Mouse (Mus musculus): ENCODE measurements at regions not wholly inside any gene's neighbourhood (a gene's known extent, or its start where the extent isn't known, plus 50 kb on each side); places are given as distances from the start of the nearest gene placed in this dataset.
A peak's percentile ranks its signal among the peaks of the same experiment; 100 is the strongest.

- no peaks in the 10 kb centered on the region for H3K4me1 ChIP-seq (ENCODE audit: control insufficient read depth, insufficient read depth, low read length)
- no peak for TF ChIP-seq POLR2A (IDR thresholded peaks at IDR 0.05; ENCODE audit: control insufficient read depth, low read depth, low read length)
- no peak for TF ChIP-seq CTCF (IDR thresholded peaks at IDR 0.05; ENCODE audit: control insufficient read depth, insufficient read depth, insufficient replicate concordance, low read depth, low read length)
- H3K4me3 ChIP-seq (ENCODE audit: control insufficient read depth, low read depth, low read length): no peak overlapping the region
- no peak overlapping the region for H3K27ac ChIP-seq (ENCODE audit: control insufficient read depth, insufficient read depth, low read depth, low read length)
- no peaks in the 10 kb centered on the region for H3K27me3 ChIP-seq (ENCODE audit: control insufficient read depth, insufficient read depth, low read length)
- no peaks in the 10 kb centered on the region for H3K36me3 ChIP-seq (ENCODE audit: control insufficient read depth, insufficient read depth, low read length)
Observed at GRCm38 (mm10) chr10:43634371-43635080, 56.4 kb downstream of the Cd24a start.

GRCm38 (mm10) chr10:43641169-43641945 is 63.3 kb downstream of the Cd24a start:
- Histone ChIP-seq H3K4me1 (ENCODE audit: control insufficient read depth, insufficient read depth, low read length) (no peaks in the 10 kb centered on the region), H3K27ac (ENCODE audit: control insufficient read depth, insufficient read depth, low read depth, low read length) (no peak overlapping the region), H3K4me3 (ENCODE audit: control insufficient read depth, low read depth, low read length) (peak overlapping the region; percentile 62), H3K36me3 (ENCODE audit: control insufficient read depth, insufficient read depth, low read length) (no peaks in the 10 kb centered on the region), H3K27me3 (ENCODE audit: control insufficient read depth, insufficient read depth, low read length) (no peaks in the 10 kb centered on the region)
- TF ChIP-seq POLR2A (IDR thresholded peaks at IDR 0.05; ENCODE audit: control insufficient read depth, low read depth, low read length) (no peak), CTCF (IDR thresholded peaks at IDR 0.05; ENCODE audit: control insufficient read depth, insufficient read depth, insufficient replicate concordance, low read depth, low read length) (no peak)

GRCm38 (mm10) chr10:43646326-43646725 is 68.2 kb downstream of the Cd24a start:
- Histone ChIP-seq H3K4me1 (ENCODE audit: control insufficient read depth, insufficient read depth, low read length) (no peaks in the 10 kb centered on the region), H3K4me3 (ENCODE audit: control insufficient read depth, low read depth, low read length) (no peak overlapping the region), H3K27me3 (ENCODE audit: control insufficient read depth, insufficient read depth, low read length) (no peaks in the 10 kb centered on the region), H3K36me3 (ENCODE audit: control insufficient read depth, insufficient read depth, low read length) (no peaks in the 10 kb centered on the region), H3K27ac (ENCODE audit: control insufficient read depth, insufficient read depth, low read depth, low read length) (no peak overlapping the region)
- TF ChIP-seq CTCF (IDR thresholded peaks at IDR 0.05; ENCODE audit: control insufficient read depth, insufficient read depth, insufficient replicate concordance, low read depth, low read length) (no peak), POLR2A (IDR thresholded peaks at IDR 0.05; ENCODE audit: control insufficient read depth, low read depth, low read length) (no peak)

GRCm38 (mm10) chr10:43646965-43647364 is 68.9 kb downstream of the Cd24a start:
- H3K4me3 ChIP-seq (ENCODE audit: control insufficient read depth, low read depth, low read length): no peak overlapping the region
- no peak for TF ChIP-seq CTCF (IDR thresholded peaks at IDR 0.05; ENCODE audit: control insufficient read depth, insufficient read depth, insufficient replicate concordance, low read depth, low read length)
- no peak for TF ChIP-seq POLR2A (IDR thresholded peaks at IDR 0.05; ENCODE audit: control insufficient read depth, low read depth, low read length)
- no peaks in the 10 kb centered on the region for H3K36me3 ChIP-seq (ENCODE audit: control insufficient read depth, insufficient read depth, low read length)
- no peaks in the 10 kb centered on the region for H3K27me3 ChIP-seq (ENCODE audit: control insufficient read depth, insufficient read depth, low read length)
- H3K4me1 ChIP-seq (ENCODE audit: control insufficient read depth, insufficient read depth, low read length): no peaks in the 10 kb centered on the region
- H3K27ac ChIP-seq (ENCODE audit: control insufficient read depth, insufficient read depth, low read depth, low read length): no peak overlapping the region

- Histone ChIP-seq H3K27ac (ENCODE audit: control insufficient read depth, insufficient read depth, low read depth, low read length) (no peak overlapping the region), H3K36me3 (ENCODE audit: control insufficient read depth, insufficient read depth, low read length) (no peaks in the 10 kb centered on the region), H3K4me1 (ENCODE audit: control insufficient read depth, insufficient read depth, low read length) (no peaks in the 10 kb centered on the region), H3K4me3 (ENCODE audit: control insufficient read depth, low read depth, low read length) (no peak overlapping the region), H3K27me3 (ENCODE audit: control insufficient read depth, insufficient read depth, low read length) (no peaks in the 10 kb centered on the region)
- no peak for TF ChIP-seq POLR2A (IDR thresholded peaks at IDR 0.05; ENCODE audit: control insufficient read depth, low read depth, low read length)
- no peak for TF ChIP-seq CTCF (IDR thresholded peaks at IDR 0.05; ENCODE audit: control insufficient read depth, insufficient read depth, insufficient replicate concordance, low read depth, low read length)
Observed at GRCm38 (mm10) chr10:43648186-43648585, 70.1 kb downstream of the Cd24a start.

GRCm38 (mm10) chr10:43648815-43649447 is 70.8 kb downstream of the Cd24a start:
- Histone ChIP-seq H3K4me3 (ENCODE audit: control insufficient read depth, low read depth, low read length) (no peak overlapping the region), H3K4me1 (ENCODE audit: control insufficient read depth, insufficient read depth, low read length) (no peaks in the 10 kb centered on the region), H3K27me3 (ENCODE audit: control insufficient read depth, insufficient read depth, low read length) (no peaks in the 10 kb centered on the region), H3K36me3 (ENCODE audit: control insufficient read depth, insufficient read depth, low read length) (no peaks in the 10 kb centered on the region), H3K27ac (ENCODE audit: control insufficient read depth, insufficient read depth, low read depth, low read length) (no peak overlapping the region)
- no peak for TF ChIP-seq POLR2A (IDR thresholded peaks at IDR 0.05; ENCODE audit: control insufficient read depth, low read depth, low read length)
- no peak for TF ChIP-seq CTCF (IDR thresholded peaks at IDR 0.05; ENCODE audit: control insufficient read depth, insufficient read depth, insufficient replicate concordance, low read depth, low read length)

- Histone ChIP-seq H3K36me3 (ENCODE audit: control insufficient read depth, insufficient read depth, low read length) (no peaks in the 10 kb centered on the region), H3K27ac (ENCODE audit: control insufficient read depth, insufficient read depth, low read depth, low read length) (no peak overlapping the region), H3K27me3 (ENCODE audit: control insufficient read depth, insufficient read depth, low read length) (no peaks in the 10 kb centered on the region), H3K4me1 (ENCODE audit: control insufficient read depth, insufficient read depth, low read length) (no peaks in the 10 kb centered on the region), H3K4me3 (ENCODE audit: control insufficient read depth, low read depth, low read length) (no peak overlapping the region)
- TF ChIP-seq POLR2A (IDR thresholded peaks at IDR 0.05; ENCODE audit: control insufficient read depth, low read depth, low read length): no peak
- TF ChIP-seq CTCF (IDR thresholded peaks at IDR 0.05; ENCODE audit: control insufficient read depth, insufficient read depth, insufficient replicate concordance, low read depth, low read length): no peak
Observed at GRCm38 (mm10) chr10:43650449-43650848, 72.4 kb downstream of the Cd24a start.
